Mouse (Mus musculus) cortical plate, adult 2 months (tissue): ENCODE results near the gene Nfyc. TPM values are rescaled to one million over a fixed set of nuclear protein-coding genes. Genes with fewer than 3 reads are reported as not detected.

ENCODE experiments used
- H3K27ac ChIP-seq: fragments of 200-500 bp; 2 replicates; pipeline ENCODE4 v1.5.1; 2012; ENCODE audit warnings: low read length, control low read depth, inconsistent platforms; ENCODE audit not compliant: insufficient read depth
- H3K4me1 ChIP-seq: fragments of 200-500 bp; 2 replicates; pipeline ENCODE4 v1.6.1; 2011; ENCODE audit warnings: low read length; ENCODE audit not compliant: control insufficient read depth, insufficient read depth
- H3K4me3 ChIP-seq: fragments of 200-500 bp; 2 replicates; pipeline ENCODE4 v1.5.1; 2011; ENCODE audit warnings: mild to moderate bottlenecking, low read length, control low read depth; ENCODE audit not compliant: insufficient read depth
- CTCF ChIP-seq: fragments of 200-500 bp; IDR thresholded peaks from 2 replicates; pipeline ENCODE4 v1.5.1; 2011; ENCODE audit warnings: mild to moderate bottlenecking, control low read depth, low read length; ENCODE audit not compliant: insufficient read depth; ENCODE audit errors: extremely low read depth
- POLR2A ChIP-seq: fragments of 200-500 bp; IDR thresholded peaks from 2 replicates; pipeline ENCODE4 v1.6.1; 2011; ENCODE audit warnings: mild to moderate bottlenecking, low read length, control low read depth; ENCODE audit not compliant: insufficient read depth; ENCODE audit errors: extremely low read depth
- polyA plus RNA-seq: library from polyadenylated mRNA; depleted of rRNA; stranded (reverse); fragments of >200 nt; gene quantifications from 2 replicates; pipeline ENCODE4 v1.2.3, GENCODE M21; 2012

Gene Nfyc
- polyA plus RNA-seq, 1 experiment: 88.5 TPM

DNA sequence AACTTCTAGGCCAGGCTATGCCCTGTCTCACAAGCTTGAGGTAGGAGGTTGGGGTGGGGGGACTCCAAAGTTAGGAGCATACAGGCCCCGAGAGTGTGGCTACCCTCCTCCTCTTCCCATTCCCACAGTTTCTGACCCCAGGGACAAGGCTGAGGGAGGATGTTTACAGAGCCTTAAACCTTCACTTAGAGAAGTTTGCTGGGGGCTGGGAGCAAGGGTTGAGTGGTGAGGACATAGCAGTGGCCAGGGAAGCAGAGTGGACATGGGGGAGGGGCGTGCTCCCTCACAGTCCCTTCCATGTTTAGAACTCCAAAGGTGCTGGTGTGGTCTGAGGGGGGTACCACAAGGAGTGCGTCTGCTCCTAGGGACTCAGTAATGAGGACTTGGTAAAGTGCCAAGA lies 87.7 kb downstream of the Nfyc start:
- TF ChIP-seq CTCF: no peak
- TF ChIP-seq POLR2A: no peak
- Histone ChIP-seq H3K4me1 (no peaks in the 10 kb centered on the region), H3K27ac (no peak overlapping the region), H3K4me3 (no peak overlapping the region)

DNA sequence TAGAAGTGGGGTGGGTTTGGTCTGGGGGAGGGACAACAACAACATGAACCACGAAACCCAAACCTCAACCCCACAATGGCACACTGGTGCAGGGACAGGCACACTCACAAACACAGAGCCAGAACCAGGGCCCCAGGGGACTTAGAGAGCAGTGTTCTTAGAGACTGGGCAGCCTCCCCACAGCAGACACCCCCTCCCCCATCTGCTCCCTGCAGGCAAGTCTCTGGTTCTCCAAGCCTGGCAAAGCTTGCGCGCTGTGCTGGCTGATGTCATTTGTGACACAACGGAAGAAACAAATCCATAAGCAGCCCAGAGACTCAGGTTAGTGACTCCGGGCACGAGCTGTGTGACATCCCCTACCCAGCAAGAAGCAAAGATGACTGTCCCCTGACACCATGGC lies 90.1 kb downstream of the Nfyc start:
- no peaks in the 10 kb centered on the region for H3K4me1 ChIP-seq
- H3K27ac ChIP-seq: no peak overlapping the region
- TF ChIP-seq POLR2A (no peak), CTCF (no peak)
- H3K4me3 ChIP-seq: no peak overlapping the region

GRCm38 (mm10) chr4:120734012-120734622 lies 97.3 kb downstream of the Nfyc start:
- Histone ChIP-seq H3K4me3 (no peak overlapping the region), H3K4me1 (no peaks in the 10 kb centered on the region), H3K27ac (no peak overlapping the region)
- no peak for TF ChIP-seq POLR2A

DNA sequence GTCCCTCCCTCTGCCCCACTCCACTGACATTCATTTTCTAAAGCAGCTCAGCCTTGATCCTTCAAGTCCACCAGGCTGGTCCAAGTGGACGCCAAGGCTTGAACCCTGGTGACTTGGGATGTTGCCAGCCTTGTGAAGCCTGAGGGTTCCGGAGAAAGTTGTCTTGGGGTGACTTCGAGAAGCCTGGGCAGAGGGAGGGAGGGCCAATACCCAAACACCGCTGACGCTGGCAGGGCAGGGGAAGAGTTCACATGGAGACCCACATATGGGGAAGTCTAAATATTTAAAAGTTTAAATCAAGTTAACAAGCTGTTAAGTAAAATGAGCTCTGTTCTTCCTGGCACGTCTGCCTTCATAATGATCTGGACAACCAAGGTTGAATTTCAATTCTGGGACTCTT lies 98.6 kb downstream of the Nfyc start:
- Histone ChIP-seq H3K4me1 (no peaks in the 10 kb centered on the region), H3K4me3 (no peak overlapping the region), H3K27ac (no peak overlapping the region)
- TF ChIP-seq CTCF: no peak
- no peak for TF ChIP-seq POLR2A

DNA sequence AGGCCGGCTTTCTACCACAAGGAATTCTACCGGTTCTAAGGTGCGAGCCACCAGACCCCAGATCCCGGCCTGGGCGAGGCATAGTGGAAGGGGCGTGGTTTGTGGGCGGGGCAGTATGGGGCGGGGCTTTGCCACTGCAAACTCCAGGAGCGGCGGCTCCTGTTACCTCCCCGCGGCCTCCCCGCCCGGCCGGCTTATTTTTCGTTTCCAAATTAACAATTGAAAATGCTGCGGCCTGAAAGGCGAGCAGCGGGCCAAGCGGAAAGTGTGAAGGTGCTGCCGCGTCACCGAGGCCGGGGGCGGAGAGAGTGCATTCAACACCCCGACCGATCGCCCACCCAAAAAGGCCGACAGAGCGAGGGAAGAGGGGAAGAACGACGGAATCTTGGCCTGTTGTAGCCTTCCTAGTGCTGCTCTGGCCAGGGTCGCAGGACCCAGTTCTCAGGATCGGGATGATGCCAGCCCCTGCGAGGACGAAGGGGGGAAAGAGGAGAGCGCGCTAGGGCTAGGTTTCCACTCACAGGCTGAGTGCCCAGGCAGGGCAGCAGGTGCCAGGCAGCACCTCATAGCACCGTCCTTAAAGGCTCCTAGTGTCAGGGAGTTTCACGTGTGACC lies 100.2 kb downstream of the Nfyc start:
- TF ChIP-seq POLR2A (no peak), CTCF (no peak)
- no peak overlapping the region for H3K27ac ChIP-seq
- H3K4me1 ChIP-seq: no peaks in the 10 kb centered on the region

DNA sequence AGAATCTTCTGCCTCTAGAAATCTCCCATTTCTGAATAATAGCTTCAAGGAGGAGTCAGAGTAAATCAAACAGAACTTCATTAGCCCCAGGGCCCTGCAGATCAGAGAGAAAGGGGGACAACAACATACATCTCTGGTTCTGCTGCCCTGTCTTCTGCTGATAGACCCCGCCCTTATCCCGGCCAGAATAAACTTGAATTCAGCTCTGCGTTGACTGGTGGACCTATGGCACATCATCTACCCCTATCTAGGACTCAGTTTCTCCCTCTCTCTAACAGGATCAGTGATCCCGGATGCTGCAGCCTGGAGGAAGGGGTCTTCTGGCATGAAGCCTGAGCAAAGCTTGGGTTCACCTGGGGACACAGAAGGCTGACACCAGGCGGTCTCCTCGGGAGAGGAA lies 100.8 kb downstream of the Nfyc start:
- TF ChIP-seq POLR2A (no peak), CTCF (no peak)
- Histone ChIP-seq H3K27ac (no peak overlapping the region), H3K4me1 (no peaks in the 10 kb centered on the region), H3K4me3 (no peak overlapping the region; the same call in 1 of the 2 replicates)

More for the DNA sequence above, 100.2 kb downstream of the Nfyc start:
- peak overlapping the region; percentile 38 for H3K4me3 ChIP-seq

DNA sequence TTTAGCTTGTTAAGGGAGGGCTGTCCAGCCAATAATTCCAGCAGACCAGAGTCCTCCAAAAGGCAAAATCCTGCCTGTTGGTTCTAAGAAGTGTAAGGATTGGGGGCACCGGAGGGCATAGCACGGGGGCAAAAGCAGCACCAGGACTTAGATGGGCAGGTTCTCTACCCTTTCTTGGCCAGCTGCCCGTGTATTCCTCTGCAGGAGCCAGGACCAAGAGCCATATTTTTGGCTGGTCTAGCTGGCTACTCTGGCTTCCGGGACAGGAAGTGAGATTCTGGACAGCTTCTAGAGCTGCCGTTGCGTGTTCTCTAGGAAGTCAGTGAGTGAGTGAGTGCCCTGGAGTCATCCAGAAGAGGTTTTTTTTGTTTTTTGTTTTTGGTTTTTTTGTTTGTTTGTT lies 101.2 kb downstream of the Nfyc start:
- H3K27ac ChIP-seq: no peak overlapping the region
- TF ChIP-seq POLR2A (no peak), CTCF (no peak)

GRCm38 (mm10) chr4:120729441-120729840 lies 101.9 kb downstream of the Nfyc start:
- TF ChIP-seq POLR2A (no peak), CTCF (no peak)
- no peaks in the 10 kb centered on the region for H3K4me1 ChIP-seq
- H3K27ac ChIP-seq: no peak overlapping the region
- H3K4me3 ChIP-seq: no peak overlapping the region

More for the DNA sequence above, 101.2 kb downstream of the Nfyc start:
- Histone ChIP-seq H3K4me1 (no peaks in the 10 kb centered on the region), H3K4me3 (no peak overlapping the region)

GRCm38 (mm10) chr4:120727842-120728241 lies 103.5 kb downstream of the Nfyc start:
- Histone ChIP-seq H3K27ac (no peak overlapping the region), H3K4me3 (no peak overlapping the region), H3K4me1 (no peaks in the 10 kb centered on the region)
- TF ChIP-seq POLR2A (no peak), CTCF (no peak)

GRCm38 (mm10) chr4:120726174-120726573 lies 105.2 kb downstream of the Nfyc start:
- H3K4me3 ChIP-seq: no peak overlapping the region
- no peak overlapping the region for H3K27ac ChIP-seq
- H3K4me1 ChIP-seq: no peaks in the 10 kb centered on the region
- TF ChIP-seq POLR2A: no peak
- TF ChIP-seq CTCF: no peak
